Mouse (Mus musculus) urinary bladder, postnatal 14 days (tissue): ENCODE results near the gene Ace3.

ENCODE experiments used
- DNase-seq: peaks from one replicate; pipeline ENCODE4 v3.0.0; 2021; ENCODE audit warnings: low spot score

The Ace3 gene

DNA sequence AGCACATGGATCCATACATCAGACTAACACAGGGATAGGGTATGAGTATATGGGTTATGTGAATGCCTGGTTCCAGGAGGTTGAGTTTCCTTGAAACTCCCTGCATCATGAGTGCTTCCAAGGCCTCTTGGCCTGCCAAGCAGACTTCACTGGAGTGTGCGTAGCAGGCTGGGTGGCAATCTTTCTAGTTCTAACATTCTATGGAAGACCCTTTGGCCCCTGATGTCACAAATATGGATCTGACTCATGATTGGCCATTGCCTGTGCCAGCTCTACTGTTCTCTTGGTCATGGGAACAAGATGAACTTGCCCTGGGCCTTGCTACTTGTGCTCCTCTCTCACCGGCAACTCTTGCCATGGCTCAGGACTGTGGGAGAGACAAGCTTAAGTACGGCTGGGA lies at the start of gene Ace3:
Ace3 (plus strand) TSS at position 301 of the 400 bp plus-strand sequence.
- no peak for DNase-seq

- peak; percentile 56 for DNase-seq
These were observed 49.5 kb upstream of the Ace3 start for GRCm38 (mm10) chr11:105944770-105945672.

DNA sequence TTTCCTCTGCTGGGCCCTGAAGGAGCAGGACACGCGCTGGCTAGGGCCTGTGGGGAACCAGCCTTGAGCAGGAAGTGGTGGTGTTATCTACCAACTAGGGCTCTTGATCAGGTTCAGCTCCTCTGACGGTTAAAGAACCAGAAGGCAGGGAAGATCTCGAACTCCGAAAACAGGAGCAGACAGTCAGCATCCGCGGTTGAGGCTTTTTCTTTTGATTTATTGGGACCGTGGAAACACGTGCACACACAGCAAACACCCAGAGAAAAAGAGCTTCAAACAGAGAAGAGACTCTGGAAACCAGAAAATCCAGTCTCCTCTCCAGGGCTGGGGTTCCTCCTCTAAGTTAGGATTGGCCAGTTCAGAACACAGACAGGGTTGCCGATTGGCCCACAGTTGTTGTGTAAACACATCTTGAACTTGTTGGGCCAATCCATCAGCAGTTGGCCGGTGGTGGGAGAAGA lies 47.8 kb upstream of the Ace3 start:
- DNase-seq: peak; percentile 72

DNA sequence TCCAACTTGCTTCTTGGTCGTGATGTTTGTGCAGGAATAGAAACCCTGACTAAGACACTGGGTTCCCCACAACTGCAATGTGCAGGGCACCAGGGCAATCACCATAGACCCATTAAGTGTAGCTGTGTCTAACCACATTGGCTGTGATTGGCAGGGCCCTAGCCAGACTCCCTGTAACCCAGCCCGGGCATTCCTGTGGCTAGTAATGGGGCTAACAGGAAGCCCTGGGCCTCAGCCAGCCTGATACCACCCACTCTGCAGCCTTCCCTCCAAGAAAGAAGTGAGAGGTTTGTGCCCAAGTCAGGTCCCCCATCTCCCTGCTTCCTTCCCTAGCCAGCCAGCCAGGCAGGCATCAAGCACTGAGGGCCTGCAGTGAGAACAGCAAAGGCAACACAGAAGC lies 46.2 kb upstream of the Ace3 start:
- DNase-seq: no peak

DNA sequence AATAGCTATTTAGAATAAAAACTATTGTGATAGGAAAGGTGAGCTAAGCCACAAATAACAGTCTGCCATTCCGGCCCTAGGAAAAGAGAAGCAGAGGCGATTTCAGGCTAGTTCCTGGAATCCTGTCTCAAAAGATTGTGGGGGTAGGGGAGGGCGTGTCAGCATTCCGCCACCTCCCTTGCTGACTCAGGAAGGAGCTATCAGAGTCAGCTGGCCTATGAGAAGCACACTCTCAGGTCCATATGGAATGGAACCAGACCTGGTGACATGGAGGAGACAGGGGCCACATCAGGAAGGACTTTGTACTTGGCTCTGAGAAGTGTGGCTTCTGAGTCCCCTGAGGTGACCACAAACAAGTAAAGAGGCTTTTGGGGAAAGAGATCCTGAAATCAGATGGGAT lies 44.0 kb upstream of the Ace3 start:
- no peak for DNase-seq

GRCm38 (mm10) chr11:105951601-105952044 lies 42.9 kb upstream of the Ace3 start:
- no peak for DNase-seq

GRCm38 (mm10) chr11:105952111-105952510 lies 42.4 kb upstream of the Ace3 start:
- no peak for DNase-seq

- no peak for DNase-seq
These were observed 41.5 kb upstream of the Ace3 start, which contains the start of gene Cyb561 for GRCm38 (mm10) chr11:105952911-105953386. Gene Cyb561, minus strand, starts transcription at chr11:105953336.

GRCm38 (mm10) chr11:105953402-105953801 lies 41.1 kb upstream of the Ace3 start:
- DNase-seq: peak; percentile 76

DNA sequence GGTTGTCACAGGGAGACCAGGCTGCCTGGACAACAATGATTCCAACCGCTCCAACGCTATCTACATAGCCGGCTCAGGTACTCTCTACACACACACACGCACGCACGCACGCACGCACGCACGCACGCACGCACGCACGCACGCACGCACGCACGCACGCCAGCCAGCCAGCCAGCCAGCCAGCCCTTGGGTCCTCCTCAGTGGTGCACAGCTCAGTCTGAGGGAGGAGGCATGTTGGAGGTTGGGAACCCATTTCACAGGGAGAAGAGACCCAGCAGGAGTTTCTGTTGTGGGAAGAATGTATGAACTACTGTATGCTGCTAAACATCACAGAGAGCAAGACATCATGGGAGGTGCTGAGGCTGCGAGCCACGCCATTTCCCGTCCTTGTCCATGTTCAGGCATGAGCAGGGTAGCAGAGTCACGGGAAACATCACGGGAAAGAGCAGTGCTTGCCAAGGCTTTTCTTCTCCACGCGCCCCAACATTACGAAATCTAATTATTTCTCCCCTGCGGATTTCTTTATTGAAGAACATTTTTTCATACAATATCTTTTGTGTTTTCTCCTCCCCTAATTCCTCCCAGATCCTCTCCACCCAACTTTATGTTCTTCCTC lies 38.6 kb upstream of the Ace3 start:
- no peak for DNase-seq

GRCm38 (mm10) chr11:105957501-105957900 lies 37.0 kb upstream of the Ace3 start:
- DNase-seq: no peak

- DNase-seq: no peak
These were observed 35.9 kb upstream of the Ace3 start for GRCm38 (mm10) chr11:105958566-105958965.

GRCm38 (mm10) chr11:105959355-105959754 lies 35.1 kb upstream of the Ace3 start:
- DNase-seq: no peak

DNA sequence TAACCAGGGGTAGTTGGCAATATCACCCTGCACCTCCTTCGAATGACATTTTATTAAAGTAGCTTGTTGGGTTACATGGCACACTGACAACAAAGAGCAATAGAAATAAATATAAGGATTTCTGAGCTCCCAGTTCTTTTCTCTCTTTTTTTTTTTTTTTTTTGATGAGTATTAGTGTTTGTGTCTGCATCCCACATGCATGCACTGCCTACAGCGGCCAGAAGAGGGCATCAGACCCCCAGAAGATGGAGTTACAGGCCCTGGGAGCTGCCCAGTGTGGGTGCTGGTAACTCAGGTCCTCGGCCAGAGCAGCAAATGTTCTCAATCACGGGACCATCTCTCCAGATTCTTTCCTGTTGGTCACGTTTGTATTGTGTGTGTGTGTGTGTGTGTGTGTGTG lies 29.8 kb upstream of the Ace3 start:
- DNase-seq: no peak

DNA sequence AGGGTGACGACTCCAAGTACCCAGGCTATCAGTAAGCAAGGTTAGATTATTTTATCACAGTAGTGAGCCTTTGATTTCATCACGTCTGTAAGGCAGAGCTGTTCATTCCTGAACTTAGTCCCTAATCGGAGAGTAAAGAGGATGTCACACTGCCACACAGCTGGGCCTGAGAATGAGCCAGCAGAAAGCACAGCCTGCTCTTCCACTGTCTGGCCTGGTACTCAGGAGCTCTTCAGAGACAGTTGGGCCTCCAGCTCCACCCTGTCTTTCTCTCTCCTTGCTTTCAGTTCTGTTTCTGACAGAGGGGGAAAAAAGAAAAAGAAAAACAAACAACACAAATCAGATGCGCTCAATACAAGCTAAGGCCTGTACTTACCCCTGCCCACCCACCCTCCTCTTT lies 28.2 kb upstream of the Ace3 start:
- no peak for DNase-seq

- DNase-seq: peak; percentile 37
These were observed 26.5 kb upstream of the Ace3 start, which contains the start of gene Ace for GRCm38 (mm10) chr11:105967741-105968574. Gene Ace, plus strand, starts transcription at chr11:105967945.

DNA sequence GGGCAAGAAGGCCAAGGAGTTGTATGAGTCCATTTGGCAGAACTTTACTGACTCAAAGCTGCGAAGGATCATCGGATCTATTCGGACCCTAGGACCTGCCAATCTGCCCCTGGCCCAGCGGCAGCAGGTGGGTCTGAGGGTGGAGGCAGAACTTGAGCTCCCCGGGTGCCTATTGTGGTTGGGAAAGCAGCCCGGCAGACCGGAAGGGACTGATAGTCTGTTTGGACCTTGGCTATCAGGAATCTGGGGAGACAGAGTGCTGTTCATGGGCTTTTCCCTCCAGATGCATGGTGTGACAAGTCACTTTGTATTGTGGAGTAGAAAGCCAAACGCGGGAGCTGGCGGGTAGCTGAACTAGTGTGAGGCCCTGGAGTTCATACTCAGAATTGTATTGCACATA lies 25.5 kb upstream of the Ace3 start:
- no peak for DNase-seq

GRCm38 (mm10) chr11:105969516-105969915 lies 25.0 kb upstream of the Ace3 start:
- peak; percentile 80 for DNase-seq

- no peak for DNase-seq
These were observed 19.9 kb upstream of the Ace3 start for GRCm38 (mm10) chr11:105974593-105974992.

GRCm38 (mm10) chr11:105975050-105975449 lies 19.4 kb upstream of the Ace3 start:
- DNase-seq: no peak

GRCm38 (mm10) chr11:105975636-105976035 lies 18.8 kb upstream of the Ace3 start:
- no peak for DNase-seq

- no peak for DNase-seq
These were observed 16.2 kb upstream of the Ace3 start for GRCm38 (mm10) chr11:105978232-105978631.
